Mouse (Mus musculus): Measurements from ENCODE around the gene Ankrd11. TPM values are rescaled to one million over a fixed set of nuclear protein-coding genes. Genes with fewer than 3 reads are reported as not detected.
A peak's percentile ranks its signal among the peaks of the same experiment; 100 is the strongest.

Gene Ankrd11
- polyA plus RNA-seq, 1 experiment from 2014 or later: 39.6 TPM

DNA sequence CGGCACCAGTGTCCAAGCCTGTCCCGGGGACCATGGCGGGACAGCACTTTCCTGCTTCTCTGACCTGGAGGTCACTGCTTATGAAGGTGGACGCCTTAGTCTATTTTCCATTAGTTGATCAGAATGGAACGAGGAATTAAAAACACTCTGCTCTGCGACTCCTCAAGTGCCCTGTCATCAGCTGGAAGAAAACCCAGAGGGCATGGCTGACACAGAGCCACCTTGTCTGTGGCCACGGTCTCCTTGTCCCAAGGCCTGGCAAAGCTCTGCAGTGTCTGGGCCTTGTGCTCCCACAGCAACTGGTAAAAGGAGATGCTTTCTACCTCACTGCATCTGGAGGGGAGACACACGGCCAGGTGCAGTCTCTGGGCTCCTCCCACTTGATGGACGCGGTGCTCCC is 158.4 kb downstream of the Ankrd11 start:
- H3K4me2 ChIP-seq: no peak overlapping the region
- H3K4me1 ChIP-seq (replicated peaks): peaks cover 18% of the 10 kb centered on the region
- 49% methylated on average over 10 of the region's 10 CpGs for WGBS
- no peaks in the 10 kb centered on the region for H3K9me3 ChIP-seq (replicated peaks)
- no peaks in the 10 kb centered on the region for H3K27me3 ChIP-seq
- ATAC-seq (replicated peaks; ENCODE audit: insufficient number of reproducible peaks, insufficient read depth, low FRiP score, low read depth): peak; percentile 56; the same call in 1 of the 2 replicates
- peaks cover 66% of the 10 kb centered on the region for H3K36me3 ChIP-seq
- H3K27ac ChIP-seq: peak overlapping the region; percentile 62
- H3K4me3 ChIP-seq: no peak overlapping the region
- H3K9ac ChIP-seq: no peak overlapping the region

DNA sequence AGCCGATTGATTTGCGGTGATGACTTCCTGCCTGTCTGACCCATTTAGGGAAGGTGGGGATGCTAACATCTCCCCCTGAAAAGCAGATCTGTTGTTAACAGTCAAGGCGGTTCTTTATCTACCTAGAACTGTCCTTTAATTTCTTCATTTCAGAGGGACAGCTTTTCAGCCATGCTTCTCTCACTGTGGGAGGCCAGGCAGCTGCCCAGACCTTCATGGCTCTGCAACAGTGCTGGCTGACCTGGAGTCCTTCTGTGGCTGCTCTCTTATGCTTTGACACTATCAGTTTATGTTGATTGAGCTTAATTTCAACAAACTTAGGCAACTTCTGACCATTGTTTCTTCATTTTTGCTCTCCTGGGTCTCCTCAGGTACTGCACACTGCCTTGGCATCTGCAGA is 161.8 kb downstream of the Ankrd11 start:
- peaks cover 18% of the 10 kb centered on the region for H3K4me1 ChIP-seq (replicated peaks)
- H3K27ac ChIP-seq: no peak overlapping the region
- H3K27me3 ChIP-seq: no peaks in the 10 kb centered on the region
- peaks cover 33% of the 10 kb centered on the region for H3K36me3 ChIP-seq
- ATAC-seq (replicated peaks; ENCODE audit: insufficient number of reproducible peaks, insufficient read depth, low FRiP score, low read depth): no peak
- H3K9me3 ChIP-seq (replicated peaks): no peaks in the 10 kb centered on the region
- no peak overlapping the region for H3K9ac ChIP-seq
- no peak overlapping the region for H3K4me3 ChIP-seq
- H3K4me2 ChIP-seq: no peak overlapping the region
- 66% methylated on average over 3 of the region's 3 CpGs for WGBS

GRCm38 (mm10) chr8:122878231-122878630 is 163.8 kb downstream of the Ankrd11 start:
- Histone ChIP-seq H3K9me3 (replicated peaks) (no peaks in the 10 kb centered on the region), H3K4me2 (no peak overlapping the region), H3K36me3 (peaks cover 16% of the 10 kb centered on the region), H3K27me3 (no peaks in the 10 kb centered on the region), H3K4me3 (no peak overlapping the region), H3K4me1 (replicated peaks) (peaks cover 9% of the 10 kb centered on the region), H3K27ac (no peak overlapping the region), H3K9ac (no peak overlapping the region)
- 87% methylated on average over 3 of the region's 3 CpGs for WGBS
- no peak for ATAC-seq (replicated peaks; ENCODE audit: insufficient number of reproducible peaks, insufficient read depth, low FRiP score, low read depth)

DNA sequence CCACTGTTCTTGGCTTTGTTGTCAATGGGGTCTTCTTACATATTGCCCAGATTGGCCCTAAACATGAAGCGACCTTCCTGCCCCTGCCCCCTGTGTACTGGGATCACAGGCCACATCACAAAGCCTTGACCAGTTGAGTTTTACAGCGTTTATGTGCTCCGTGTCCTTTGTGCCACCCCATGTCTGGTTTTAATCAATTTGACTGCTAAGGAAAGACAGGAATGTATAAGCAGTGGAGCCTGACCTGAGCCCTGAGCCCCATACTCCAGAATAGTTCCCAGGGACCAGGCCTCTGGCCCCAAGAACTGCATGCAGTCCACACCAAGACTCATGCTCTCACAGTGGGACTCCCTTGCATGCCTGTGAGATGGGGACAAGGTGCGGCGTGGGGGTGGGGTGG is 166.9 kb downstream of the Ankrd11 start:
- no peak overlapping the region for H3K9ac ChIP-seq
- ATAC-seq (replicated peaks; ENCODE audit: insufficient number of reproducible peaks, insufficient read depth, low FRiP score, low read depth): no peak
- WGBS: 57% methylated on average over 5 of the region's 5 CpGs

GRCm38 (mm10) chr8:122873171-122873570 is 168.9 kb downstream of the Ankrd11 start:
- H3K36me3 ChIP-seq: no peaks in the 10 kb centered on the region
- H3K4me3 ChIP-seq: no peak overlapping the region
- no peak overlapping the region for H3K4me2 ChIP-seq
- WGBS: 39% methylated on average over 6 of the region's 6 CpGs
- H3K4me1 ChIP-seq (replicated peaks): peaks cover 7% of the 10 kb centered on the region; the same call in 1 of the 2 replicates
- H3K9me3 ChIP-seq (replicated peaks): no peaks in the 10 kb centered on the region
- no peak overlapping the region for H3K9ac ChIP-seq
- H3K27me3 ChIP-seq: no peaks in the 10 kb centered on the region
- ATAC-seq (replicated peaks; ENCODE audit: insufficient number of reproducible peaks, insufficient read depth, low FRiP score, low read depth): no peak
- H3K27ac ChIP-seq: no peak overlapping the region

More for the DNA sequence above, 166.9 kb downstream of the Ankrd11 start:
- Histone ChIP-seq H3K27ac (no peak overlapping the region), H3K4me2 (no peak overlapping the region), H3K9me3 (replicated peaks) (no peaks in the 10 kb centered on the region), H3K27me3 (no peaks in the 10 kb centered on the region), H3K4me1 (replicated peaks) (peaks cover 5% of the 10 kb centered on the region; the same call in 1 of the 2 replicates), H3K36me3 (no peaks in the 10 kb centered on the region), H3K4me3 (no peak overlapping the region)

GRCm38 (mm10) chr8:122871663-122872062 is 170.4 kb downstream of the Ankrd11 start:
- H3K36me3 ChIP-seq: no peaks in the 10 kb centered on the region
- no peak overlapping the region for H3K4me2 ChIP-seq
- no peak overlapping the region for H3K9ac ChIP-seq
- no peaks in the 10 kb centered on the region for H3K9me3 ChIP-seq (replicated peaks)
- H3K27ac ChIP-seq: no peak overlapping the region
- ATAC-seq (replicated peaks; ENCODE audit: insufficient number of reproducible peaks, insufficient read depth, low FRiP score, low read depth): no peak
- H3K27me3 ChIP-seq: no peaks in the 10 kb centered on the region
- H3K4me1 ChIP-seq (replicated peaks): peaks cover 10% of the 10 kb centered on the region
- no peak overlapping the region for H3K4me3 ChIP-seq
- WGBS: 76% methylated on average over 9 of the region's 9 CpGs

DNA sequence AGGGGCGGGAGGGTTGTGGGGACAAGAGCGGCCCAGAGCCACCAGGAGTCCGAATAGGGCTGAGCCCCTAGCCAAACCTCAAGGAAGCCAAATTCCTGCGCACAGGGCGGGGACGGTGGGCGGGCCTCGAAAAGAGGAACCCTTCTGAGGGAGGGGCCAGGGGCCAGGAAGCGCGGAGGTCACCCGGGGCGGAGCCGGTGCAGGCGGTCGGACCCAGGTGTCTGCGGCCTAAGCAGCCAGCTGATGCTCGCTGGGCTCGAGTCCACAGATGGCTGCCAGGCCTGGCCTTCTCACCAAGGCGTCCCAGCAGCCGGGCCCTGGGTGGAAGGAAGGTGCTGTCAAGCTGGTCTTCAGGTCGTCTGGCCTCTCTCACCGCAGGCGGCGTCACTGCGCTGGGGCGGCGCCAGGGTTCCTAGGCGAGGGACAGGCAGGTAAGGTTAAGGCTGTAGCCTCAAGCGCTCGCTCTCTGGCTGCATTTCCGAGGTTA is 171.7 kb downstream of the Ankrd11 start:
- WGBS: 22% methylated on average over 31 of the region's 31 CpGs
- Histone ChIP-seq H3K9me3 (replicated peaks) (0 out of 2 replicates have a peak, but pooled peaks cover 5% of the 10 kb centered on the region), H3K27ac (no peak overlapping the region), H3K36me3 (no peaks in the 10 kb centered on the region), H3K27me3 (no peaks in the 10 kb centered on the region; the same call in 1 of the 2 replicates), H3K4me2 (peak overlapping the region; percentile 52), H3K4me3 (peak overlapping the region; percentile 22), H3K4me1 (replicated peaks) (peaks cover 10% of the 10 kb centered on the region), H3K9ac (peak overlapping the region; percentile 23; the same call in 1 of the 2 replicates)
- ATAC-seq (replicated peaks; ENCODE audit: insufficient number of reproducible peaks, insufficient read depth, low FRiP score, low read depth): 0 out of 2 replicates have a peak, but pooled peaks have one; percentile 23

GRCm38 (mm10) chr8:122867982-122868381 is 174.1 kb downstream of the Ankrd11 start:
- ATAC-seq (replicated peaks; ENCODE audit: insufficient number of reproducible peaks, insufficient read depth, low FRiP score, low read depth): no peak
- 86% methylated on average over 6 of the region's 6 CpGs for WGBS

DNA sequence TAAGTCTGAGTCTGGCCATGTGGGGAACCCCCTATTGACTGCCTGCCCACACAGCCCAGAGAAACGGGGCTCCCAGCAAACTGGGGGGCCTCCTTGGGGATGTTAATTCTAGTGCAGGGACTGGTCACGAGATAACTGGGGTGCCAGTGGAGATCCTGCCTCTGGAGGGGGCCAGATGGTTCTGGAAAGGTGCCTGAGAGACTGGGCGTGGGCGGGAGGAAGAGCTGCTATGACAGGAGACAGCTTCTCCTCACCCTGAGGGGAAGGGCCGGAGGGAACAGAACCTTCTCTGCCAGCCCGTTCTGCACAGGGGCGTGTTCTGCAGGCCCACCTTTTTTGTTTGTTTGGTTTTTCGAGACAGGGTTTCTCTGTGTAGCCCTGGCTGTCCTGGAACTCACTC is 175.8 kb downstream of the Ankrd11 start:
- Histone ChIP-seq H3K4me1 (replicated peaks) (peaks cover 16% of the 10 kb centered on the region), H3K4me3 (no peak overlapping the region), H3K27me3 (peaks cover 5% of the 10 kb centered on the region), H3K27ac (no peak overlapping the region), H3K4me2 (no peak overlapping the region), H3K9me3 (replicated peaks) (0 out of 2 replicates have a peak, but pooled peaks cover 14% of the 10 kb centered on the region), H3K9ac (no peak overlapping the region), H3K36me3 (no peaks in the 10 kb centered on the region)
- 78% methylated on average over 8 of the region's 8 CpGs for WGBS
- ATAC-seq (replicated peaks; ENCODE audit: insufficient number of reproducible peaks, insufficient read depth, low FRiP score, low read depth): no peak

More at GRCm38 (mm10) chr8:122867982-122868381, 174.1 kb downstream of the Ankrd11 start:
- H3K27me3 ChIP-seq: no peaks in the 10 kb centered on the region; the same call in 1 of the 2 replicates
- peaks cover 16% of the 10 kb centered on the region for H3K4me1 ChIP-seq (replicated peaks)
- H3K4me3 ChIP-seq: no peak overlapping the region
- H3K27ac ChIP-seq: no peak overlapping the region
- H3K9ac ChIP-seq: no peak overlapping the region
- no peak overlapping the region for H3K4me2 ChIP-seq
- 0 out of 2 replicates have a peak, but pooled peaks cover 14% of the 10 kb centered on the region for H3K9me3 ChIP-seq (replicated peaks)
- no peaks in the 10 kb centered on the region for H3K36me3 ChIP-seq

GRCm38 (mm10) chr8:122865441-122865840 is 176.6 kb downstream of the Ankrd11 start:
- H3K9ac ChIP-seq: no peak overlapping the region
- H3K27me3 ChIP-seq: peaks cover 5% of the 10 kb centered on the region
- 0 out of 2 replicates have a peak, but pooled peaks cover 14% of the 10 kb centered on the region for H3K9me3 ChIP-seq (replicated peaks)
- no peak overlapping the region for H3K27ac ChIP-seq
- 52% methylated on average over 10 of the region's 10 CpGs for WGBS
- no peak for ATAC-seq (replicated peaks; ENCODE audit: insufficient number of reproducible peaks, insufficient read depth, low FRiP score, low read depth)
- H3K4me3 ChIP-seq: peak overlapping the region; percentile 18
- no peaks in the 10 kb centered on the region for H3K36me3 ChIP-seq
- peaks cover 14% of the 10 kb centered on the region for H3K4me1 ChIP-seq (replicated peaks)
- H3K4me2 ChIP-seq: peak overlapping the region; percentile 51; the same call in 1 of the 2 replicates

GRCm38 (mm10) chr8:122864719-122865129 is 177.4 kb downstream of the Ankrd11 start:
- no peak overlapping the region for H3K9ac ChIP-seq
- no peak overlapping the region for H3K27ac ChIP-seq

DNA sequence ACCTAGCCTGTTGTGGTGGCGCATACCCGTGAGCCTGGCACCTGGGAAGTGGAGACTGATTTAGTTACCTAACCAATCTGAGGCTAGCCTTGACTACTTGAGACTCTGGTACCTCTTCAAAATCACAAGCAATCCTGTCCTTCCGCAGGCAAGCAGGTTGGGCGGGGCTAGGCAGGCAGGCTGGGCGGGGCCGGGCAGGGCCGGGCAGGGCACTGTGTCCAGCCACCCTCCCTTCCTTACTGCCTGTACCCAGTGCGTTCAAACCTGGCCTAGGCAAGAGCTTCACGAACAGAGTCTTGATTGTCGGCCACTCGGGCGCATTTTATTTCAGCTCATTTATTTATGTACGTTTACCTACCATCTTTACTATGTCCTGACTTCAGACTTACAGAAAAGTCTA is 182.2 kb downstream of the Ankrd11 start:
- 0 out of 2 replicates have a peak, but pooled peaks cover 5% of the 10 kb centered on the region for H3K9me3 ChIP-seq (replicated peaks)
- no peak overlapping the region for H3K9ac ChIP-seq
- H3K36me3 ChIP-seq: no peaks in the 10 kb centered on the region
- H3K4me3 ChIP-seq: no peak overlapping the region
- H3K27ac ChIP-seq: no peak overlapping the region
- 57% methylated on average over 13 of the region's 13 CpGs for WGBS
- H3K27me3 ChIP-seq: peaks cover 5% of the 10 kb centered on the region; the same call in 1 of the 2 replicates
- no peak for ATAC-seq (replicated peaks; ENCODE audit: insufficient number of reproducible peaks, insufficient read depth, low FRiP score, low read depth)
- H3K4me2 ChIP-seq: no peak overlapping the region
- H3K4me1 ChIP-seq (replicated peaks): peaks cover 4% of the 10 kb centered on the region

More at GRCm38 (mm10) chr8:122864719-122865129, 177.4 kb downstream of the Ankrd11 start:
- no peaks in the 10 kb centered on the region for H3K36me3 ChIP-seq
- peak overlapping the region; percentile 18 for H3K4me3 ChIP-seq
- WGBS: 62% methylated on average over 26 of the region's 26 CpGs
- H3K27me3 ChIP-seq: peaks cover 5% of the 10 kb centered on the region
- ATAC-seq (replicated peaks; ENCODE audit: insufficient number of reproducible peaks, insufficient read depth, low FRiP score, low read depth): no peak
- H3K4me1 ChIP-seq (replicated peaks): peaks cover 9% of the 10 kb centered on the region
- peak overlapping the region; percentile 51 for H3K4me2 ChIP-seq
- H3K9me3 ChIP-seq (replicated peaks): 0 out of 2 replicates have a peak, but pooled peaks cover 14% of the 10 kb centered on the region
